Mouse (Mus musculus): ENCODE results near the gene Dnajc8. TPM values are rescaled to one million over a fixed set of nuclear protein-coding genes. Genes with fewer than 3 reads are reported as not detected.

The Dnajc8 gene
- total RNA-seq, 2 experiments from 2014 or later, result 183 to 481 TPM

Other genes starting within 250 kb of the Dnajc8 start
- not detected in 2 replicates for gene Rab42, start 232.2 kb upstream of the Dnajc8 start, total RNA-seq (2014; fragmentation: Nextera tagmentation)
- gene Rab42, start 232.2 kb upstream of the Dnajc8 start, total RNA-seq (2017), result not detected in 2 replicates
- gene Trnau1ap, start 206.0 kb upstream of the Dnajc8 start, total RNA-seq (2014; fragmentation: Nextera tagmentation), result 42.1 and 56.8 TPM in 2 replicates
- gene Trnau1ap, start 206.0 kb upstream of the Dnajc8 start, total RNA-seq (2017), result 52.0 and 57.9 TPM in 2 replicates
- gene Rcc1, start 181.9 kb upstream of the Dnajc8 start, total RNA-seq (2014; fragmentation: Nextera tagmentation), result 70.1 and 82.4 TPM in 2 replicates
- gene Rcc1, start 181.9 kb upstream of the Dnajc8 start, total RNA-seq (2017), result 40.0 and 64.8 TPM in 2 replicates
- 67.0 and 72.8 TPM in 2 replicates for gene Phactr4, start 113.1 kb upstream of the Dnajc8 start, total RNA-seq (2014; fragmentation: Nextera tagmentation)
- gene Phactr4, start 113.1 kb upstream of the Dnajc8 start, total RNA-seq (2017), result 19.5 and 26.5 TPM in 2 replicates
- gene Med18, start 71.6 kb upstream of the Dnajc8 start, total RNA-seq (2014; fragmentation: Nextera tagmentation), result 21.2 and 23.4 TPM in 2 replicates
- 8.2 and 16.3 TPM in 2 replicates for gene Med18, start 71.6 kb upstream of the Dnajc8 start, total RNA-seq (2017)
- gene Sesn2, start 25.0 kb upstream of the Dnajc8 start, total RNA-seq (2014; fragmentation: Nextera tagmentation), result 7.3 and 9.3 TPM in 2 replicates
- gene Sesn2, start 25.0 kb upstream of the Dnajc8 start, total RNA-seq (2017), result 2.6 and 3.8 TPM in 2 replicates
- 1,479 and 1,723 TPM in 2 replicates for gene Atpif1, start 1.9 kb upstream of the Dnajc8 start, total RNA-seq (2014; fragmentation: Nextera tagmentation)
- gene Atpif1, start 1.9 kb upstream of the Dnajc8 start, total RNA-seq (2017), result 2,914 and 3,482 TPM in 2 replicates
- not detected in 2 replicates for gene Ptafr, start 28.5 kb downstream of the Dnajc8 start, total RNA-seq (2014; fragmentation: Nextera tagmentation)
- gene Ptafr, start 28.5 kb downstream of the Dnajc8 start, total RNA-seq (2017), result 0.23 TPM in 1 of 2 replicates, not detected in the other
- gene Eya3, start 103.4 kb downstream of the Dnajc8 start, total RNA-seq (2014; fragmentation: Nextera tagmentation), result 34.3 and 35.4 TPM in 2 replicates
- 22.3 and 25.2 TPM in 2 replicates for gene Eya3, start 103.4 kb downstream of the Dnajc8 start, total RNA-seq (2017)
- gene Xkr8, start 197.0 kb downstream of the Dnajc8 start, total RNA-seq (2014; fragmentation: Nextera tagmentation), result 0.92 and 2.9 TPM in 2 replicates
- 0.42 and 1.9 TPM in 2 replicates for gene Xkr8, start 197.0 kb downstream of the Dnajc8 start, total RNA-seq (2017)
- not detected in 2 replicates for gene Smpdl3b, start 221.7 kb downstream of the Dnajc8 start, total RNA-seq (2014; fragmentation: Nextera tagmentation)
- gene Smpdl3b, start 221.7 kb downstream of the Dnajc8 start, total RNA-seq (2017), result not detected in 2 replicates
- 108 and 128 TPM in 2 replicates for gene Rpa2, start 232.8 kb downstream of the Dnajc8 start, total RNA-seq (2014; fragmentation: Nextera tagmentation)
- 52.6 and 55.3 TPM in 2 replicates for gene Rpa2, start 232.8 kb downstream of the Dnajc8 start, total RNA-seq (2017)